Mouse (Mus musculus): ENCODE results near the gene Prdm16.

Gene Prdm16

GRCm38 (mm10) chr4:154636721-154637311 is at the start of gene Prdm16:
TSS of gene Prdm16 (minus strand) at chr4:154636873.
- peak; percentile 76 for DNase-seq (ENCODE audit: low read depth, low spot score)

DNA sequence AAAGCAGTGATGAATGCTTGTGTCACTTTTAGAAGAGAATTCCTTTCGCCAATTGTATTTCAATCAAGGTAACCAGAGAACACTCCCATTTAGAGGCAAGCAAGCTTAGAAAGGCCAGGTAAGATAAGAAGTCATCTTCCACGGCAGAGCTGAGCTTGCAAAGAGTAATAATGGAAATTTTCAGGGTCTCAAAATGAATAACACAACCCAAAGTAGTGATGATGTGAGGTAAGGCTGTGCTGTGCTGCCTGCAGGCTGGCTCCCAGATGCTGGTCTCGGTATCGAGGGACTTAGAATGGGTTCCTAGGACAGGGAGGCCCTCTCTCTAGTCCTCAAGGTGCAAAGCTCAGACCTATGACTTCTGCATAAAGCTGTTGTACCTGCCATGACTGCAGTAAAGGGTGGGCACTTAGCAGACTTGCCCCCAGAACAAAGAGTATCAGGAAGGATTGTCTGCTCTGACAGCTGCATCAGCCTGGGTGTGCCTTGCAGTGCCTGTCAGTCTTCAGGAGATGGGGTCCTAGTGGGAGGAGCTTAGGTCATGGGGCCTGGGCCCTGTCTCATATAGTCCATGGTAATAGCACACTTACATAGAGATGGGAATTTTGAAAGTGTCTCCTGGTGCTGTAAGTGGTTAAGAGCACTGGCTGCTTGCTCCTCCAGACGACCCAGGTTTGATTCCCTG is 46.5 kb upstream of the Prdm16 start:
- DNase-seq (ENCODE audit: low read depth, low spot score) = no peak

GRCm38 (mm10) chr4:154682311-154682710 is 45.6 kb upstream of the Prdm16 start:
- peak; percentile 47 for DNase-seq (ENCODE audit: low read depth, low spot score)

DNA sequence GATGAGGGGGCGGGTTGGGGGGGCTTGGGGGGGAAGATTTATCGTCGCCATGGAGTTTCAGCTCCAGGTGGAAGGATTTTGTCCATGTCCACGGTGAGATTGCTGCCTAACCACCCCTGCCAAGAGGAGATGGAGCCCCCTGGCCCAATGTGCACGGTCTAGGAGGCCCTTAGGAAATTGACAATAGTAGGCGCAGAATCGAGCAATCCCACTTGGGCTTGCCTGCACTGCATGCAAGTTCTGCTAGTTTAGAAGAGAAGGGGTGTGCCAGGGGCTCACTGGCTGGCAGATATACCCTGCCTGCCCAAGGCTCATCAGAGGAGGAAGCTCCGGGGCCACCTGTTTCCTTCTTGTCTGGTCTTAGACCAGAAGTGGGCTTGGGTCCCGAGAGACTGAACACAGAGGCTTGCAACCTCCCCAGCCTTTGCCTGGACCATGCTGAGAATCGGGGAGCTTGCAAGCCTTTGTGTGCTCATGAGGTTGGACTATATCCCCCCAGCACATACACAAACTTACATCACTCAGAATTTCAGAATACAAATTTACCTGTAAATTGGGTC is 38.8 kb upstream of the Prdm16 start:
- DNase-seq (ENCODE audit: low read depth, low spot score) = no peak

- DNase-seq (ENCODE audit: low read depth, low spot score) = no peak
Measured at GRCm38 (mm10) chr4:154674966-154675365, 38.3 kb upstream of the Prdm16 start.

- peak; percentile 81 for DNase-seq (ENCODE audit: low read depth, low spot score)
Measured at GRCm38 (mm10) chr4:154674541-154674940, 37.9 kb upstream of the Prdm16 start.

- no peak for DNase-seq (ENCODE audit: low read depth, low spot score)
Measured at GRCm38 (mm10) chr4:154673986-154674385, 37.3 kb upstream of the Prdm16 start.

- no peak for DNase-seq (ENCODE audit: low read depth, low spot score)
Measured at GRCm38 (mm10) chr4:154672027-154672426, 35.4 kb upstream of the Prdm16 start.

DNA sequence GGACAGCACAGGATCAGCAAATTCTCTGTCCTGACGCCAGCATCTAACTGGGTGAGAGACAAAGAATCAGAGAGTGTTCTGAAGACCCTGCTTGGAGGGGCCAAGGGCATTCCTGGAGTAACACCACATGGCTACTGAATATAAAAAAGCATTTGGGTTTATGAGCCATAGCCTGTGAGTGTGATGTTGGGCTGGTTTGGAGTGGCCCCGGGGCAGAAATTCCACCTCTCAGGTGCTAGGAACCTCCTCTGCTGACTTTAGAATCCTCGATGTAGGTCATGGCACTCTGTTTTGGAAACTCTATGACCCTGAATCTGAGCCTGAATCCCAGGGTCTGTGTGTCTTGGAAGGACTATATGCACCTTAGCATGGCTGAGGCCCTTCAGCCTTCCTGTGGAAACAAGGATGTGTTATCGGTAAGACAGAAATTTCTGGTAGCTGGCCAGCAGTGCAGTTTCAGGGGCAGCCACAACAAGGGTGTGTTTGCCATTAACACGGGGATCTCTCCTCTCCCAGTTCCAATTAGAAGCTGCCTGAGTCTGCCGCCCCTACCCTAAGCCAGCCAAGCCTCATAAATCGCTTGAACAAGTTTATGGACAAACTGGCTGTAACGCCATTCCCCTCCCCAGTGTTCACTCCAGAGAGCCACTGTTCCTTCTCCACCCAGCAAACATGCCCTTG is 34.7 kb upstream of the Prdm16 start:
- no peak for DNase-seq (ENCODE audit: low read depth, low spot score)

GRCm38 (mm10) chr4:154667767-154668166 is 31.1 kb upstream of the Prdm16 start, which contains the start of gene Actrt2:
TSS of gene Actrt2 (minus strand) at chr4:154667867.
- no peak for DNase-seq (ENCODE audit: low read depth, low spot score)

DNA sequence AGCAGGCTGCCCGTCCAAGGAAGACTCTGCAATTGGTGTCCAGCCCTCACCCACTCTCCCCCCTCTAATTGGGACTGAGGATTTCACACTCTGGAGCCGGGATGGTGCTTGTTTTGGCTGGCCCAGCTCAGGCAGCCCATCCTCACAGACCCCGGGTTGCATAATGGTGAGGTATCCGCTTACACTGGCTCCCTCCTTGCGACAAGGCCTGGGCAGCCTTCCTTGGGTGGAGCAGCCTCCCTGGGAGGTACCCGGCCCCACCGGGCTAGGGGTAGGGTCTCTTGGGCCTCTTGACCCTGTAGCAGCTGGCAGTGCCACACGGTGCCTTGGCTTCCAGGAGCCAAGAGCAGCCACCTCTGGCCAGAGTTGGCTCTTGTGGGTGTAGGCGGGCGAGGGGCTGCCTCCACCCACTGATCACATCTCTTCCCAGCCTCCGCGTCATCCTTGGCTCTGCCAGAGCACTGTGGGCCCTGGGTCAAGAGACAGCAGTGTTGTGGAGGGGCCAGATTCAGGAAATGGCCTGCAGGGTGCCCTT is 26.1 kb upstream of the Prdm16 start:
- DNase-seq (ENCODE audit: low read depth, low spot score) = no peak

- DNase-seq (ENCODE audit: low read depth, low spot score) = no peak
Measured at GRCm38 (mm10) chr4:154661256-154661655, 24.6 kb upstream of the Prdm16 start.

- DNase-seq (ENCODE audit: low read depth, low spot score) = no peak
Measured at GRCm38 (mm10) chr4:154660025-154660424, 23.4 kb upstream of the Prdm16 start.

DNA sequence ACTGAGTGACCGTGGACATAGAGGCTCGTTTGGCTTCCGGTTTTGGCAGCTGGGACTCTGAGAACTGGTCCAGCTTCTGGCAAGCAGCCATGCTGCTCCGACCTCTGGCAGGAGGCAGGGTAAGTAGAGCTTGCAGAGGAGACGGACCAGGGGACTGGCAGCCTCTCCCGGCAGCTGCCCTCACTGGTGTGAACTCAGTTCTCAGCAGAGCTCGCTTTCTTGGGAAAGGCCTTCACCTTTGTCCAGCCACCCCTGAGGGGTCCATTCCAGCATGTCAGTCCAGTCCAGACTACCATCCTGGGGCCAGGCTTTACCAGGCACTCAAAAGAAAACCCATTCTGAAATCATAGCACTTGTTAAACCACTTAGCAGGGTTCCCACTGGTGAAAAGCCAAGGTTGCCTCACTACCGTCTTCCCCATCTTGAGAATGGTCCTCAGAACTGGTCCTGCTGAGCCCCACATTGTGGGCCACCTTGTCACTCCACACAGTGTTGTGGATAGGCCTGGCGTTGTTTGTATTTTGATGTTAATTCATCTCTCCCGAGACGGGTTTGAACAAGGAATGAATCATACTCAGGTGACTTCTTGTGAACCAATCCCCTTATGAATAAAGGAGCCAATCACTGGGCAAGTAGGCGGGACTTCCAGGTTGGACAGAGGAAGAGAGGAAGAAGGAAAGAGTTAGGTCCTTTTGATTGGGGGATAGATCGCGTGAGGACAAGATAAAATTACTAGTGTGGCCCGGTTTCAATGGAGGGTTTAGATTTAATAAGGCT is 18.6 kb upstream of the Prdm16 start:
- DNase-seq (ENCODE audit: low read depth, low spot score) = no peak

GRCm38 (mm10) chr4:154652494-154652893 is 15.8 kb upstream of the Prdm16 start:
- peak; percentile 68 for DNase-seq (ENCODE audit: low read depth, low spot score)

GRCm38 (mm10) chr4:154649083-154649747 is 12.5 kb upstream of the Prdm16 start:
- DNase-seq (ENCODE audit: low read depth, low spot score) = no peak

DNA sequence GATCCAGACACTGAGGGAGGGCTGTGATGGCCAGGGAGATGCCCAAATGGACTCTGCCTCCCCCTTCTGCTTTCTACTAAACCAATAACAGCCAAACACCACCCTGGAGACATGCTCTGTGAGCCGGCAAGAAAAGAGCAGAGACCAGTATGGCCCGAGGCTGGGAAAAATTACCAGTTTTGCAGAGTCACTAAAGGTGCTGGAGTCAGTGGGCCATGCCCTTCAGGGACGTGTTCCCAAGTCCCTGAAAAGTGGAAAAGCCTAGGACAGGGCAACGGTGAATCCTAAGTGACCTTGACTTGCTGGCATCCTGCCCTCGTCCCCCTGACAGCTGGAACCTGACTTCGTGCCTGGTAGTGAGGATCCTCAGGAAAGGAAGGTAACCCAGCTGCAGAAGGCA is 5.8 kb upstream of the Prdm16 start:
- DNase-seq (ENCODE audit: low read depth, low spot score) = no peak

DNA sequence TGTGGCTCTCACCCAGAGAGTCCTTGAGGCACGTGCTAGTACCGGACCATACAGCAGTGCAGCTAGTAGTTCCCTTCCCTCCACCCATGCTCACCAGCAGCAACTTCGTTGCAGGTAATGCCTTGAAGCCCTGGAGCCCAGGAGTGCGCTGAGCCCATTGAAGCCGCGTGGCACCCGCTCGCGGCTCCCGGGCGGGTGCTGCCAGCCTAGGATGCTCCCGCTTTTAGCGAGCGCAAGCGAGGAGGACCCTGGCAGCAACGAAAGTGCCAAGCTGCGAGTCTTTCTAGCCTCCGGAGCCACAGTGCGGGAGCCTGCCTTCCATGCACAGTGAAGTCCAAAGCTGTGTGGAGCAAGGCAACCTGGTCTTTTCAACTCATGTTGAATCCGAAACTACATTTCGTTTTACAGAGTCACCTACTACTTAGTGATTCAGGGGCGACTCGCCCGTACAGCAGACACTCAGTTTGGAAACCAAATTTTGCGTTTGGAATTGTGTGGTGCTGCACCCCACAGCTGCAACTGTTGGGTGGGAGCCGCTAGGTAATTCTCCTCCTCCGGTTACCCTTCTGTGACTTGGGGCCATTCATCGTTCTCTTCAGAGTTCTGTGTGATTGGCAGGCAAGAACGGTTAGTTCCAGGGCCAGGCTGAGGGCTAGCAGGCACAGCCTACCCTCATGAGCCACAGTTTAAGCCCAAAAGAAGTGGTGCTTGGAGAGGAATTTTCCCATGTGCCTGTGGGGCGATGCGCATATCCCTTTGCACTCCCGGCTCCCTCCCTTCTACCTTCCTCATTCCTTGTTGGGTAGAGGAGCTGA is 4.8 kb upstream of the Prdm16 start:
- DNase-seq (ENCODE audit: low read depth, low spot score) = no peak

GRCm38 (mm10) chr4:154640443-154641295 is 4.0 kb upstream of the Prdm16 start:
- DNase-seq (ENCODE audit: low read depth, low spot score) = no peak
